Mouse (Mus musculus) neutrophil, adult 5-6 weeks (primary cell): ENCODE measurements around the gene Pkn3. TPM values are rescaled to one million over a fixed set of nuclear protein-coding genes. Genes with fewer than 3 reads are reported as not detected.
"Not testable (repeated sequence)": the region's sequence is repeated elsewhere in the genome, so short reads cannot be mapped to it uniquely, and the experiment has no call there.

ENCODE experiments used
- ATAC-seq: fragments of 151-379, 151-347 bp; 2 replicates; pipeline ENCODE4 v1.8.0; 2017; ENCODE audit warnings: mild to moderate bottlenecking, moderate TSS enrichment; ENCODE audit not compliant: insufficient number of reproducible peaks, poor library complexity, low FRiP score, severe bottlenecking; ENCODE audit errors: extremely low read depth
- total RNA-seq: library from RNA; stranded (forward); fragments of 200-1000 nt; gene quantifications from 2 replicates; pipeline ENCODE4 v1.2.3, GENCODE M21; 2017

The Pkn3 gene
- 1.0 and 1.8 TPM in 2 replicates for total RNA-seq

GRCm38 (mm10) chr2:30077502-30078348 is at the start of gene Pkn3:
Pkn3 (plus strand) TSS chr2:30077684.
- ATAC-seq: peak; percentile 73

DNA sequence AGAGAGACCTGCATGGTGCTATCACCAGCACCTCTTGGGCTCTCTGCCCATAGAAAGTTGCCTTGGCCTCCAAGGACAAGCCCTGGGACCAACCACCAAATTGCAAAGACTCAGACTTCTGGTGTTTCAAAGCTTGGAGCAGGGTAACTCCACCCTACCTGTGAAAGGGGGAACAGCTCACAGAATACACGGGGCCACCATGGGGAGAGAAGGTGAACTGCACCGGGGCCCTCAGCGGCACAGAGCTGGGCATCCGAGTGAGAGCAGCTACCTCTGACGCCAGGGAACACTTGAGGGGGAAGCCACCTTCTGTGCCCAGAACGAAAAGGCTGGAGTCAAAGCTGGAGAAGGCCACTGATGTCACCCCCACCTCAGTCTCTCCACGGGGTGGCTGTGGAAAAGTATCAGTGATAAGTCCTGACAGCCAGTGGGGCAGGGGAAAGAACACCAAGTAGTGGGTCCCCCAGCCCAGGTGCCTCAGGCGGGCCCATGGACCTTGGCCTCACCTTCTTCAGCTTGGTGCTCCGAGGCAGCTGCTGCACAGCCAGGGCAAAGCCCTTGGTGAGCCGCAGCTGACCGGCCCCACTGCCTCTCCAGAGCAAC is 45.1 kb upstream of the Pkn3 start:
- ATAC-seq: no peak

DNA sequence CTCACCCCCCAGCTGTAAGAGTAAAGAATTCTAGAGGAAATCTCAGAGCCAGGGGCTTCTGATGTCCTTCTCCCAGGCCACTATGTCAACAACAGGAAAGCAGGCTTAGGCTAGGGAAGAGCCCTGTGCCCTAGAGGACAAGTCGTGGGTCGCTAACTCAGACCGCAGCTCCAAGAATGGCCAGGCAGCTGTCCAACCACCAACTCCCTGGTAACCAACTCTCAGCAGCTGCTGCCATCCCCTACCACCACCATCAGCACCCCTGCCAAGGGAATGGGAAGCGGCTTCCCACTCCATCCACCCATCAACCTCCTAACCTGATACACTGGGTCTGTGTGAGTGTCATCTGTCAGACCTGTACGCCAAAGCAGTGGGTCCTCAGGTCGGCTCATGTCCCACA is 44.5 kb upstream of the Pkn3 start:
- ATAC-seq: no peak

DNA sequence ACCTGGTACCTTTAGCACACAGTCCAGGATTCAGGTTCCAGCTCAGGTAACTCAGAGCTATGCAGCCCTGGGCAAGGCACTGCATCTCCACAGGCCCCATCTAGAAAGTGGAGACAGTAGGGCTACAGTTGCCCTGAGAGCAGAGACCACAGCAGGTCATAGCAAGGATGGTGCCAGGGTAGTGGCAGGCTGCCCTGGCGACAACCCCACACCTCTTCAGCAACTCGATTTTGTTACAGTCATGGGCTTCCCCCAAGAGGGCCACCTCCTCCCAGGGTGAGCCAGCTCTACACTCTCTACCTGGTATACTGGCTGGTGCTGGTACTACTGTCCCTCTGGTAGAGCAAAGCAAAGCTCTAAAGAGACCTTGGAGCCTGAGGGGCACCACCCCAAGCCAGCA is 39.7 kb upstream of the Pkn3 start:
- ATAC-seq: no peak

- no peak for ATAC-seq
Observed at GRCm38 (mm10) chr2:30038370-30038769, 39.1 kb upstream of the Pkn3 start.

DNA sequence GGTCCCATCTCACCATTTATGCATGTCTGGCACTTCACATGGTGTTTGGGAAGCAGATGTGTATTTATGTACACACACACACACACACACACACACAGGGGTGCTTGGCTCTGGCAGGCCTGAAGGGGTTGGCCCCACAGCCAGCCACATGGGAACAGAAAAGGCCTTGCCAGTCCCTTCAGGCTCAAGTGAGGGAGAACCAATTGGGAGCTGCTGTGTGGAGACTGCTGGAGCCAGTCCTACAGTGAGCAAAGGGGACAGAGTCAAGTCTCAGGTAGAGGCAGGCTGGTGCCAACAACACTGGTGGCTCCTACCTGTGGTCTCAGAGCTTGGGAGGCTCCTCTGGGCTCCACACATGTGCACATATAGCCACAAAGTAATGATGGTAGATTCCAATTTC is 37.8 kb upstream of the Pkn3 start:
- no peak for ATAC-seq

- peak; percentile 66 for ATAC-seq
Observed at GRCm38 (mm10) chr2:30042445-30042844, 35.0 kb upstream of the Pkn3 start.

DNA sequence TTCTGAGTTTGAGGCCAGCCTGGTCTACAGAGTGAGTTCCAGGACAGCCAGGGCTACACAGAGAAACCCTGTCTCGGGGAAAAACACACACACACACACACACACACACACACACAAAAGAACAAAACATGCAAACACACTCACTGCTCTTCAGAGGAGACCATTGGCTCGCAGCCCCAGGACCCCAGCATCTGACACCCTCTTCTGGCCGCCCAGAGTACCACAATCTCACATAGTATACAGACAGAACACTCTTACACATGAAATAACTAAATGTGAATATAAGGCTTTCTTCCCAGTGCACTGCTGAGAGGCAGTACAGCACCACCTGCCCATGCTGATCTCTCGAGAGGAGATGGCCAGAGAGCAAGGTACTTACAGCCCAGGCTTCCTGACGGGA is 32.9 kb upstream of the Pkn3 start:
- no peak for ATAC-seq

DNA sequence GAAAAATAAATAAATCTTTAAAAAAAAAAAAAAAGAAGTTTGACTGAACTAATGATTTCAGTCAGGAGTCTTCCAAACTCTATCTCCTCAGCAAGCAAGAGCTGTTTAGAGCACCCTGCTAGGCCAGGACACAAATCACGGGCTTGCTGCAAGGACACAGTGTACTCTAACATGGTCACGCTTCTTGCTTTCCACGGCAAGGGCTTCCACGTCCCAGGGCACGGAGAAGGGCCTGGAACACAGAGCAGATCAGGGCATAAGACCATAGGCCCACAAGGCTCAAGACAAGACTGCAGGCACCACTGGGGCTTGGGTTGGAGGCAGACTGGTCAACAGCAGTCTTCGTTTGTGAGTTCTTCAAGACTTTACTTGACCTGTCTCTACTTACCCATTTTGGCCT is 30.4 kb upstream of the Pkn3 start:
- no peak for ATAC-seq

- no peak for ATAC-seq
Observed at GRCm38 (mm10) chr2:30048101-30048501, 29.4 kb upstream of the Pkn3 start.

- ATAC-seq: peak; percentile 91
Observed at GRCm38 (mm10) chr2:30048699-30049388, 28.6 kb upstream of the Pkn3 start, which contains the start of gene Wdr34. Wdr34 (minus strand) TSS chr2:30048881.

GRCm38 (mm10) chr2:30049831-30050230 is 27.7 kb upstream of the Pkn3 start:
- no peak for ATAC-seq

- peak; percentile 41; the same call in 1 of the 2 replicates for ATAC-seq
Observed at GRCm38 (mm10) chr2:30051992-30052761, 25.3 kb upstream of the Pkn3 start.

DNA sequence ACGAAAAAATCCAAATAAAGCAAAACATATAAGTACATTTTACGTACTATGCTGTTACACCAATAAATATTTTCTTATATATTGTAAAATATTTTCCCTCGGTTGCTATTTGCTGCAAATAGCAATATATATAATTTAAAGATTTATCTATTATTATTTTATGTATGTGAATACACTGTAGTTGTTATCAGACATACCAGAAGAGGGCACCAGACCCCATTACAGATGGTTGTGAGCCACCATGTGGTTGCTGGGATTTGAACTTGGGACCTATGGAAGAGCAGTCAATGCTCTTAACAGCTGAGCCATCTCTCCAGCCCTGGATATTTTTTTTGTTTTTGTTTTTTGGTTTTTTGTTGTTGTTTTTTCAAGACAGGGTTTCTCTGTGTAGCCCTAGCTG is 22.2 kb upstream of the Pkn3 start:
- ATAC-seq: not testable (repeated sequence)

DNA sequence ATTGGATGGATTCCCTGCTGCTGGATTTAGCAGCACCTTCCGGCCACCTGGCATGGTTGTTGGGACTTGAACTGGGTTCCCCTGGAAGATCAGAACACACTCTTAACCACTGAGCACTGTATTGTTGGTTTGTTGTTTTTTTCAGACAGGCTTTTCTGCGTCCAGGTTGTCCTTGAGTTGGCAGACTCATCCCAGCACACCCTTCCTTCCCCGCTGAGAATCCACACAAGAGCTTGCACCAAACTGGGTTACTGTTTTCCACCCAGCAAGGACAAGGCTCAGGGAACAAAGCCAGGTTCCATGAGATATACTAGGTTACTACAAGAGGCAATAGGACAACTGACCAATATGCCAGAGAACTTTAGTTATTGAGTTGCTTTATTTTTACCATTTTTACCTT is 20.7 kb upstream of the Pkn3 start:
- ATAC-seq: no peak

- no peak for ATAC-seq
Observed at GRCm38 (mm10) chr2:30057223-30057904, 20.1 kb upstream of the Pkn3 start, which contains the start of gene Set. Set (plus strand) TSS chr2:30057378.

- ATAC-seq: no peak
Observed at GRCm38 (mm10) chr2:30058418-30058817, 19.1 kb upstream of the Pkn3 start.
